Mouse (Mus musculus) G1E (cell line): ENCODE data around the gene Zfp566.

ENCODE experiments used
- CTCF ChIP-seq: IDR thresholded peaks from 2 replicates; pipeline ENCODE4 v1.5.1; 2012; ENCODE audit warnings: low read depth, low read length, inconsistent platforms, mixed read lengths
- GATA1 ChIP-seq: IDR thresholded peaks from 2 replicates; pipeline ENCODE4 v1.6.1; 2012; ENCODE audit warnings: borderline replicate concordance, low read length, inconsistent platforms, mixed read lengths
- POLR2AphosphoS5 ChIP-seq: IDR thresholded peaks from 2 replicates; pipeline ENCODE4 v1.6.1; 2012; ENCODE audit warnings: low read depth, low read length, inconsistent platforms; ENCODE audit not compliant: insufficient replicate concordance
- TAL1 ChIP-seq: conservative IDR thresholded peaks from 2 replicates; pipeline ENCODE4 v1.6.1; 2012; ENCODE audit warnings: low read depth, low read length, inconsistent platforms, mixed read lengths

DNA sequence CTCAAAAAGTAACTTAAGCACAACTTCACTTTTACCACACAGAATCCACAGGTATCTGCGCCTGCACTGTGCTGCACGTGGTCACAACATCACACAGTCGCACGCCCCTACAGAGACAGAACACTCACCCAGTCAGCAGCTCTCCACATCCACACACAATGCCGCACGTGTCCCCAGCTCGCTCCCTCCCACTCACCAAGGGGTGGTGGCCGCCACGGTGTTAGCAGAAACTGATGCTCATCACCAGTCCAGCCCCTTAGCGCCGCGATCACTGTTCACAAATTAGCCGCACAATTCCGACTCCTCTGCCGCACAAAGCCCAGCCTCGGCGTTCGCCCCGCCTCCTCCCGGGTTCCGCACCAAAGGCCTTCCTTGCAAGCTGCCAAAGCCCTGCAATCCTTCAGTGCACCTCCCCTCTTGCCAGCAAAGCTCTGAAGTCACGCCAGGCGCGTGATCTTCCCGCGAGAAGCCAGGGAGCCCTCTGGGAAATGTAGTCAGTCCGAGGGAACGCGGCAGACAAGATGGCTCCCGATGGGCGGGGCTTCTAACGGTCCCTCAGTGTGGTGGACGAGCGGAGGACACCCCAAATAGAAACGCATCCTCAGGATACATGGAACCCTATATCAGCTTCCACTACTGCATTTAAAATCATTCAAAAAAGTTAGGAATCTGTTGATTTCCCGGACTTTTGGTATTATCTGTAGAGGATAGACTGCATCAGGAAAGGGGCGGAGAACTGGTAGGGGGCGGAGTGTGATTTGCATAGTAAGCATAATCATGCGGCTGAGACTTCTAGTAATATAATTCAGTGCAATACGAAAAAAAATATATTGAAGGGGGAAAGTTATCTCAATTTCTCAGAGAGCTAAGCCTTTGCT, at the start of gene Zfp566, which contains the start of gene Gm26920:
- no peak for TF ChIP-seq CTCF
- no peak for TF ChIP-seq POLR2AphosphoS5
- TF ChIP-seq GATA1 = no peak
- TF ChIP-seq TAL1 = no peak
